Mouse (Mus musculus): ENCODE data around the gene Rap1gap. TPM values are rescaled to one million over a fixed set of nuclear protein-coding genes. Genes with fewer than 3 reads are reported as not detected.

Gene Rap1gap
- polyA plus RNA-seq, 1 experiment from 2014 or later, result 18.4 TPM

DNA sequence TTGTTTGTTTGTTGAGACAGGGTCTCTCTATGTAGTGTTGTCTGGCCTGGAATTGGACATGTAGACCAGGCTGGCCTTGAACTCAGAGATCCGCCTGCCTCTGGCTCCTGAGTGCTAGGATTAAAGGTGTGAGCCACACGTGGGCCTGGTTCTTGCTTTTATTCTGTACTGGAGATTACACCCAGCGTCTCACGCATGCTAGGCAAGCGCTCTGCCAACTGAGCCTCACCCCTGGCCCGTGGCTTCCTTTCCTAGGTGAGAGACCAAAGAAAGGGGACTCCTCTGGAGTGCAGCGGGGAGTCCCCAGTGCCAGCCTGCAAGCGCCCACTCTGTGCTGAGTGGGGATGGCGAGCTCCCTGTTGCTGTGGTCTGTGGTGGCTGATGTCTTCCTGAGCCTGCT, 14.0 kb downstream of the Rap1gap start:
- ATAC-seq (ENCODE audit: low read depth), result no peak
- WGBS, result 71% methylated on average over 9 of the region's 9 CpGs
- H3K9me3 ChIP-seq (ENCODE audit: control insufficient read depth, low read length), result no peaks in the 10 kb centered on the region
- no peak overlapping the region for H3K9ac ChIP-seq (ENCODE audit: low read depth, low read length)
- peaks cover 47% of the 10 kb centered on the region for H3K27me3 ChIP-seq (replicated peaks; ENCODE audit: control insufficient read depth, insufficient read depth, low read length)
- peaks cover 4% of the 10 kb centered on the region for H3K4me1 ChIP-seq (ENCODE audit: control insufficient read depth, insufficient read depth, low read length)
- DNase-seq (ENCODE audit: low spot score), result no peak
- H3K36me3 ChIP-seq (ENCODE audit: control insufficient read depth, insufficient read depth, low read length), result no peaks in the 10 kb centered on the region
- no peak overlapping the region for H3K4me3 ChIP-seq (ENCODE audit: low read depth, low read length)
- no peak overlapping the region for H3K27ac ChIP-seq (replicated peaks; ENCODE audit: low read depth, low read length)
- no peak overlapping the region for H3K4me2 ChIP-seq (ENCODE audit: low read depth, low read length)

DNA sequence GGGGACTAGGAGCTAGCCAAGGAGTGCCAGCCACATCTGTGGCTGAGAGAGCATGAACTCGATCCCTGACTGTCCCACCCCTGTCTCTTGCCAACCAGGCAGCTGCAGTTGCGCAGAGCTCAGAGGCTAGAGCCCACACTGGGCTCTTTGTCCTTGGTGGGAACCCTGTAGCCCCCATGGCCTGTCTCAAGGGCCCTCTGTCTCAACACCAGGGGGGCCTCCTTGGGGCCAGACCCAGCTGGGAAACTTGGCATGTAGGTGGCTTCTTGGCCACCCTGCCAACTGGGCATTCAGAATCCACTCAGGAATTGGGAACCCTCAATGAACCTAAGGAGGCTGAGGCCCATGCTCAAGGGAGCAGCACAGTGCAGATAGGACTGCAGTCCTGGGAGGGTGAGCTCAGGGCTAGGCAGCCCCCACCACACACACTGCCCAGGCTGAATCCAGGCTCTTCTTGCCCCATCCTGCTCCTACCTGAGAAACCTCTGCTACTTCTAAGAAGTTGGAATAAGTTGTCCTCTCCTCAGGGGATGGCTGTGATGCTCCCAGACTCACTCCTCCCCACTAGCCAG, 15.5 kb downstream of the Rap1gap start:
- Histone ChIP-seq H3K4me1 (ENCODE audit: control insufficient read depth, insufficient read depth, low read length) (peaks cover 4% of the 10 kb centered on the region), H3K4me2 (ENCODE audit: low read depth, low read length) (no peak overlapping the region), H3K36me3 (ENCODE audit: control insufficient read depth, insufficient read depth, low read length) (no peaks in the 10 kb centered on the region), H3K9ac (ENCODE audit: low read depth, low read length) (no peak overlapping the region), H3K27ac (replicated peaks; ENCODE audit: low read depth, low read length) (no peak overlapping the region; the same call in 1 of the 2 replicates), H3K9me3 (ENCODE audit: control insufficient read depth, low read length) (no peaks in the 10 kb centered on the region), H3K27me3 (replicated peaks; ENCODE audit: control insufficient read depth, insufficient read depth, low read length) (peaks cover 47% of the 10 kb centered on the region), H3K4me3 (ENCODE audit: low read depth, low read length) (no peak overlapping the region)
- DNase-seq (ENCODE audit: low spot score), result no peak
- WGBS, result 63% methylated on average over 2 of the region's 2 CpGs
- ATAC-seq (ENCODE audit: low read depth), result no peak

DNA sequence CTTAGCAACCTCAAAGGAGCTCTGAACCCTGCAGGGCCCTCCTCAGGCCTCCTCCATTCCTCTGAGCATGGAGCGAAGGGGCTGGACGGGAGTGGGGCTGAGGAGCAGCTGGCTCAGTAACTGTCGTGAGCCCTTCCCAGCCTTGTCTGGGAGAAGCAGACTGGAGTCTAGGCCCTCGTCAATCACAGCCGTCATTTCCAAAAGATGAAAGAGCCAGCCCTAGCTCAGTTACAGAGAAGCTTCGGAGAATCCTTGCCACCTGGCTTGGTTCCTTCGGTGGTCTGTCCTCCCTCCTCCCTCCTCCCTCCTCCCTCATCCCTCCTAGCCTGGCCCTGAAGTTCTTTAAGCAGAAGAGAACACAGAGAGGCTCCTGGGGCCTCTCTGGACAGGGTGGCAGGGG, 16.2 kb downstream of the Rap1gap start:
- no peak for DNase-seq (ENCODE audit: low spot score)
- H3K27ac ChIP-seq (replicated peaks; ENCODE audit: low read depth, low read length), result no peak overlapping the region; the same call in 1 of the 2 replicates
- peaks cover 47% of the 10 kb centered on the region for H3K27me3 ChIP-seq (replicated peaks; ENCODE audit: control insufficient read depth, insufficient read depth, low read length)
- no peaks in the 10 kb centered on the region for H3K9me3 ChIP-seq (ENCODE audit: control insufficient read depth, low read length)
- H3K4me3 ChIP-seq (ENCODE audit: low read depth, low read length), result no peak overlapping the region
- H3K4me1 ChIP-seq (ENCODE audit: control insufficient read depth, insufficient read depth, low read length), result peaks cover 4% of the 10 kb centered on the region
- no peak for ATAC-seq (ENCODE audit: low read depth)
- WGBS, result 25% methylated on average over 7 of the region's 7 CpGs
- H3K36me3 ChIP-seq (ENCODE audit: control insufficient read depth, insufficient read depth, low read length), result no peaks in the 10 kb centered on the region
- no peak overlapping the region for H3K9ac ChIP-seq (ENCODE audit: low read depth, low read length)
- H3K4me2 ChIP-seq (ENCODE audit: low read depth, low read length), result 0 out of 2 replicates have a peak overlapping the region, but pooled peaks have one; percentile 67

DNA sequence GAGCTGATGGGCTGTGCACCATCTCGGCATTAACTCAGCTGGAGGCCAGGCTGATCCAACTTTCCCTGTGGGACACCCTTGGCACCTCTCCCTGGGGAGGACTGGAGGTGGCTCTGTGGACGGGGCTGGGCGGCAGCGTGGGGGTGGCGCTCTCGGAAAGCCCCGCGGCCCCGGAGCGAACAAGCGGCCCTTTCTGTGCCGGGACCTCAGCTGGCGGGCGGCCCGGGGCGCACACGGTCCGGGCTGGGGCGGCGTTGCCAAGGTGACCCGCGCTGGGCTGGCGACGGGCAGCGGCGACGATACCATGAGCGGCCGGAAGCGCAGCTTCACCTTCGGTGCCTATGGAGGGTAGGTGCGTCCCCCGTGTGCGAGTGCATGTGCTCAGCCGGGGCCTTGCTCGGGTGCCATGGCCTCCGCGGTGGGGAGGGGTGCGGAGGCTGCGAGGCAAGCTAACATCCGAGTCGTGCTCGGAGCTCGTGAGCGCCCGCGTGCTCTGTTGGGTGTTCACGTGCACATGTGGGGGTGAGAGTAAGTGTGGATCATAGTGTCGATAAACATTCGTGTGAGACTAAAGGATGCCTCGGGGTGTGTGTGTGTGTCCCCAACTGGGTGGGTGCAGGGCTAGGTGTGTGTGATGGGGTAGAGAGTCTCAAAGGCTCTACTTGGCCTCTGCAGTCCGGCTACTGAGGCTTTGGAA, 17.0 kb downstream of the Rap1gap start:
- ATAC-seq (ENCODE audit: low read depth) (peak; percentile 22; the same call in 1 of the 2 replicates), DNase-seq (ENCODE audit: low spot score) (no peak)
- Histone ChIP-seq H3K4me3 (ENCODE audit: low read depth, low read length) (peak overlapping the region; percentile 38), H3K27me3 (replicated peaks; ENCODE audit: control insufficient read depth, insufficient read depth, low read length) (peaks cover 47% of the 10 kb centered on the region), H3K9ac (ENCODE audit: low read depth, low read length) (peak overlapping the region; percentile 49), H3K4me2 (ENCODE audit: low read depth, low read length) (peak overlapping the region; percentile 67), H3K27ac (replicated peaks; ENCODE audit: low read depth, low read length) (no peak overlapping the region), H3K36me3 (ENCODE audit: control insufficient read depth, insufficient read depth, low read length) (no peaks in the 10 kb centered on the region), H3K4me1 (ENCODE audit: control insufficient read depth, insufficient read depth, low read length) (peaks cover 4% of the 10 kb centered on the region), H3K9me3 (ENCODE audit: control insufficient read depth, low read length) (no peaks in the 10 kb centered on the region)
- 9% methylated on average over 22 of the region's 52 CpGs for WGBS

DNA sequence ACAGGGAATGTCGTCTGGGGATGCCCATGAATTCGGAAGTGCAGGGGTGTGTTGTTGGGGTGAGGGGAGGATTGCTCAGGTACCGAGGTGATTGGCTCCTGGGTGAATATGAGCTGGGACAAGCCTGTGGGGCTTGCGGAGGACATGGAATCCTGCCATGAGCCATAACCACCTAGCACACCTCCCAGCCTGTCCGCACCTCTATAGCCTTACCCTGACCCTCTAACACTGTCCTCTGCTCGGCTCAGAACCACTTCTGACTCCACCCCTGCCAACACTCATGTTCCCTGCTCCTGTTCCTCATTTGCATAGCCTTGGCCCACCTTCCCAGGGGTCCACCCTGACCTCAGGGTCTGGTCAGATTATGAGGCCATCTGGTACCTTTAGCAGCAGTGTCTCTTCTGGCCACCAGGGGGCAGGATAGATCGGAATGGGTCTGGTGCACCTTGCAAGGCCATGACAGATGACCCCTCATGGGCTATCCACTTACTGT, 18.5 kb downstream of the Rap1gap start:
- H3K4me2 ChIP-seq (ENCODE audit: low read depth, low read length), result no peak overlapping the region
- H3K4me1 ChIP-seq (ENCODE audit: control insufficient read depth, insufficient read depth, low read length), result peaks cover 4% of the 10 kb centered on the region
- H3K27me3 ChIP-seq (replicated peaks; ENCODE audit: control insufficient read depth, insufficient read depth, low read length), result peaks cover 41% of the 10 kb centered on the region
- no peak overlapping the region for H3K27ac ChIP-seq (replicated peaks; ENCODE audit: low read depth, low read length)
- DNase-seq (ENCODE audit: low spot score) (no peak), ATAC-seq (ENCODE audit: low read depth) (0 out of 2 replicates have a peak, but pooled peaks have one; percentile 19)
- H3K4me3 ChIP-seq (ENCODE audit: low read depth, low read length), result no peak overlapping the region
- no peaks in the 10 kb centered on the region for H3K36me3 ChIP-seq (ENCODE audit: control insufficient read depth, insufficient read depth, low read length)
- no peaks in the 10 kb centered on the region for H3K9me3 ChIP-seq (ENCODE audit: control insufficient read depth, low read length)
- no peak overlapping the region for H3K9ac ChIP-seq (ENCODE audit: low read depth, low read length)
- WGBS, result 31% methylated on average over 6 of the region's 7 CpGs

DNA sequence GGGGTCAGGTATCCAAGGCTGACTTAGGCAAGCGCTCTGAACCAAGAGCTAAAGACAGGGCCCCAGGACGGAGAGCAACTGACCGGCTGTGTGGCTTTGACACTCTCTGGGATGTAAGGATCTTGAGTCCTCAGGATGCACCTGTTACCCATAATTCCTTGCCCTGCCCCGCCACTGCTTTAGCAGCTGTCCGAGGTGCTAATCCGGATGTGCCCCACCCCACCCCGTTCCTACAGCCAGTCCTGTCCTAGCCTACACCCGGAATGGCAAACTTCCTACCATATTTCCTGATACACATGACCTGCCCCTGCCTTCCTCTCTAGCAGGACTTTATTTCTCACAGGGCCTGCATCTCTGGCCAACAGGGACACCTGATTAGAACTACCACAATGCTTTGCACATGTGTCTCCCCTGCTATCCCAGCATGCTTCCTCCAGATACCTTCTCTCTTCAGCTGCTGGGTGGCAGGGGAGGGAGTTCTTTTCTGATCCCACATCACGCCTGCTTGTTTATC, 20.4 kb downstream of the Rap1gap start:
- no peak overlapping the region for H3K4me3 ChIP-seq (ENCODE audit: low read depth, low read length)
- no peaks in the 10 kb centered on the region for H3K36me3 ChIP-seq (ENCODE audit: control insufficient read depth, insufficient read depth, low read length)
- ATAC-seq (ENCODE audit: low read depth), result no peak
- no peak for DNase-seq (ENCODE audit: low spot score)
- H3K27me3 ChIP-seq (replicated peaks; ENCODE audit: control insufficient read depth, insufficient read depth, low read length), result peaks cover 29% of the 10 kb centered on the region
- no peak overlapping the region for H3K4me2 ChIP-seq (ENCODE audit: low read depth, low read length)
- H3K9me3 ChIP-seq (ENCODE audit: control insufficient read depth, low read length), result no peaks in the 10 kb centered on the region
- 24% methylated on average over 9 of the region's 9 CpGs for WGBS
- peaks cover 4% of the 10 kb centered on the region for H3K4me1 ChIP-seq (ENCODE audit: control insufficient read depth, insufficient read depth, low read length)
- H3K27ac ChIP-seq (replicated peaks; ENCODE audit: low read depth, low read length), result no peak overlapping the region
- no peak overlapping the region for H3K9ac ChIP-seq (ENCODE audit: low read depth, low read length)

DNA sequence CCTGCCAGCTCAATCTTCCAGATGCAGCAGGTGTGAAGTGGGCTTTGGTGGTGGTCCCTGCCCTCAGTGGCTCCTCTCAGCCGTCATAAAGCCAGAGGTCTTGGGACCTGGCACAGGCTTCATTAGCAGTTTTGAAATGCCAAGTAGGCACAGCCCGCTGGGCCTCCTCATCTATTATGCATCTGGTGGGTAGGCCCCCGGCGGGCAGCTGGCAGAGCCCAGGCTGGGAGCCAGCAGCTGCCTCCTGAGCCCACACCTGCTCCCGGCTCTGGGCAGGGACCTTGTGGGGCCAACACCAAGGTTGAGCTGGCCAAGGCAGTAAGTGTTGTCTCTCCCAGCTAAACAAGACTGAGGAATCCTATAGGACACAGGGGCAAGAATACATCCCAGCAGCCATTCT, 21.8 kb downstream of the Rap1gap start:
- DNase-seq (ENCODE audit: low spot score) (no peak), ATAC-seq (ENCODE audit: low read depth) (no peak)
- H3K9me3 ChIP-seq (ENCODE audit: control insufficient read depth, low read length), result no peaks in the 10 kb centered on the region
- no peak overlapping the region for H3K9ac ChIP-seq (ENCODE audit: low read depth, low read length)
- 61% methylated on average over 5 of the region's 5 CpGs for WGBS
- no peaks in the 10 kb centered on the region for H3K36me3 ChIP-seq (ENCODE audit: control insufficient read depth, insufficient read depth, low read length)
- H3K4me1 ChIP-seq (ENCODE audit: control insufficient read depth, insufficient read depth, low read length), result peaks cover under 1% of the 10 kb centered on the region
- peaks cover 16% of the 10 kb centered on the region for H3K27me3 ChIP-seq (replicated peaks; ENCODE audit: control insufficient read depth, insufficient read depth, low read length)
- H3K4me2 ChIP-seq (ENCODE audit: low read depth, low read length), result no peak overlapping the region
- H3K27ac ChIP-seq (replicated peaks; ENCODE audit: low read depth, low read length), result no peak overlapping the region
- H3K4me3 ChIP-seq (ENCODE audit: low read depth, low read length), result no peak overlapping the region

DNA sequence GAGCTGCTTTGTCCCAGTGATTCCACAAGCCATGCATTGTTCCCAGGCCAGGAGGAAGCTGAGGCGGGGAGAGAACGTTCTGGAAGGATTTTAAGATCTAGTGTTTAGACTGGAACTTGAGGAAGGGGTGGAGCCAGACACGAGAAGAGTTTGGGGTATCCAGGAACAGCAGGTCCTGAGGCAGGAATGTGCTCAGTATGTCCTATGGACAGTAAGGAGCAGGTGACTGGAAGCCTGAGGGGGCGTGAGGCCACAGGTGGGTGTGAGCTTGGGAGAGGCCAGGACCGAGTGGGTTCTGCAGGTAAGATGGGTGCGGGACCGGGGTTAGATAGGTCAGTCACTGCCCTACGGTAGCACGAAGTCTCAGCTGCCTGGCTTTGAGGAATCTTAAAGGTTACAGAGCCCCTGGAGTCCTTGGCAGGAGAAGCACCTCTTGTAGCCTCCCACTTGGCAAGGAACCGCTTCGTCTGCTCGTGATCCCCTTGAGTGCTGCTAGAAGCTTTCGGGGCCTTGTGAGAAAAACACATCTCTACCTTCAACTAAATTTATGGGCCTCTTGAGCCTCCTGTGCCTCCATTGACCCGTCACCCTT, 22.8 kb downstream of the Rap1gap start:
- no peak overlapping the region for H3K9ac ChIP-seq (ENCODE audit: low read depth, low read length)
- H3K4me1 ChIP-seq (ENCODE audit: control insufficient read depth, insufficient read depth, low read length), result no peaks in the 10 kb centered on the region
- DNase-seq (ENCODE audit: low spot score) (no peak), ATAC-seq (ENCODE audit: low read depth) (no peak)
- no peaks in the 10 kb centered on the region for H3K9me3 ChIP-seq (ENCODE audit: control insufficient read depth, low read length)
- no peak overlapping the region for H3K4me3 ChIP-seq (ENCODE audit: low read depth, low read length)
- no peak overlapping the region for H3K27ac ChIP-seq (replicated peaks; ENCODE audit: low read depth, low read length)
- H3K27me3 ChIP-seq (replicated peaks; ENCODE audit: control insufficient read depth, insufficient read depth, low read length), result peaks cover 5% of the 10 kb centered on the region
- no peak overlapping the region for H3K4me2 ChIP-seq (ENCODE audit: low read depth, low read length)
- WGBS, result 65% methylated on average over 14 of the region's 14 CpGs
- no peaks in the 10 kb centered on the region for H3K36me3 ChIP-seq (ENCODE audit: control insufficient read depth, insufficient read depth, low read length)
